Mouse (Mus musculus): ENCODE measurements around the gene Galnt17. TPM values are rescaled to one million over a fixed set of nuclear protein-coding genes. Genes with fewer than 3 reads are reported as not detected.

Galnt17 gene
- polyA plus RNA-seq, 1 experiment from 2014 or later = 3.6 TPM

- WGBS = 95% methylated on average over 1 of the region's 1 CpGs
- H3K4me2 ChIP-seq (ENCODE audit: low read length) = no peak overlapping the region
- no peaks in the 10 kb centered on the region for H3K27me3 ChIP-seq (replicated peaks; ENCODE audit: control insufficient read depth, insufficient read depth, low read length)
- no peak overlapping the region for H3K9ac ChIP-seq (ENCODE audit: low read length)
- ATAC-seq = no peak
- no peak for DNase-seq (ENCODE audit: low spot score)
- no peak overlapping the region for H3K27ac ChIP-seq (ENCODE audit: low read depth, low read length)
- no peaks in the 10 kb centered on the region for H3K9me3 ChIP-seq (replicated peaks; ENCODE audit: control insufficient read depth, low read length)
- no peak overlapping the region for H3K4me3 ChIP-seq (ENCODE audit: low read depth, low read length)
- H3K4me1 ChIP-seq (ENCODE audit: control insufficient read depth, insufficient read depth, low read length) = peaks cover 12% of the 10 kb centered on the region
- no peaks in the 10 kb centered on the region for H3K36me3 ChIP-seq (ENCODE audit: control insufficient read depth, insufficient read depth, low read length)
These were observed 127.5 kb downstream of the Galnt17 start for GRCm38 (mm10) chr5:131180756-131181155.

GRCm38 (mm10) chr5:131177851-131178250, 130.4 kb downstream of the Galnt17 start:
- DNase-seq (ENCODE audit: low spot score) = no peak
- no peaks in the 10 kb centered on the region for H3K36me3 ChIP-seq (ENCODE audit: control insufficient read depth, insufficient read depth, low read length)
- H3K4me1 ChIP-seq (ENCODE audit: control insufficient read depth, insufficient read depth, low read length) = peaks cover 12% of the 10 kb centered on the region
- 65% methylated on average over 7 of the region's 7 CpGs for WGBS
- H3K9ac ChIP-seq (ENCODE audit: low read length) = no peak overlapping the region
- H3K4me3 ChIP-seq (ENCODE audit: low read depth, low read length) = no peak overlapping the region
- no peak for ATAC-seq
- H3K4me2 ChIP-seq (ENCODE audit: low read length) = no peak overlapping the region
- no peaks in the 10 kb centered on the region for H3K27me3 ChIP-seq (replicated peaks; ENCODE audit: control insufficient read depth, insufficient read depth, low read length)
- peak overlapping the region; percentile 11; the same call in 1 of the 2 replicates for H3K27ac ChIP-seq (ENCODE audit: low read depth, low read length)
- H3K9me3 ChIP-seq (replicated peaks; ENCODE audit: control insufficient read depth, low read length) = no peaks in the 10 kb centered on the region

GRCm38 (mm10) chr5:131177168-131177567, 131.1 kb downstream of the Galnt17 start:
- no peaks in the 10 kb centered on the region for H3K9me3 ChIP-seq (replicated peaks; ENCODE audit: control insufficient read depth, low read length)
- no peaks in the 10 kb centered on the region for H3K36me3 ChIP-seq (ENCODE audit: control insufficient read depth, insufficient read depth, low read length)
- H3K4me1 ChIP-seq (ENCODE audit: control insufficient read depth, insufficient read depth, low read length) = peaks cover 12% of the 10 kb centered on the region
- no peak overlapping the region for H3K4me3 ChIP-seq (ENCODE audit: low read depth, low read length)
- WGBS = 4% methylated on average over 2 of the region's 2 CpGs
- H3K4me2 ChIP-seq (ENCODE audit: low read length) = no peak overlapping the region
- H3K27ac ChIP-seq (ENCODE audit: low read depth, low read length) = peak overlapping the region; percentile 11; the same call in 1 of the 2 replicates
- 0 out of 2 replicates have a peak, but pooled peaks have one; percentile 26 for ATAC-seq
- no peaks in the 10 kb centered on the region for H3K27me3 ChIP-seq (replicated peaks; ENCODE audit: control insufficient read depth, insufficient read depth, low read length)
- DNase-seq (ENCODE audit: low spot score) = peak; percentile 66
- H3K9ac ChIP-seq (ENCODE audit: low read length) = no peak overlapping the region

GRCm38 (mm10) chr5:131169186-131169585, 139.1 kb downstream of the Galnt17 start:
- H3K27ac ChIP-seq (ENCODE audit: low read depth, low read length) = no peak overlapping the region
- H3K27me3 ChIP-seq (replicated peaks; ENCODE audit: control insufficient read depth, insufficient read depth, low read length) = no peaks in the 10 kb centered on the region
- no peaks in the 10 kb centered on the region for H3K9me3 ChIP-seq (replicated peaks; ENCODE audit: control insufficient read depth, low read length)
- H3K4me1 ChIP-seq (ENCODE audit: control insufficient read depth, insufficient read depth, low read length) = no peaks in the 10 kb centered on the region
- ATAC-seq = no peak
- WGBS = 89% methylated on average over 6 of the region's 6 CpGs
- no peaks in the 10 kb centered on the region for H3K36me3 ChIP-seq (ENCODE audit: control insufficient read depth, insufficient read depth, low read length)
- no peak overlapping the region for H3K4me2 ChIP-seq (ENCODE audit: low read length)
- no peak overlapping the region for H3K4me3 ChIP-seq (ENCODE audit: low read depth, low read length)
- H3K9ac ChIP-seq (ENCODE audit: low read length) = no peak overlapping the region
- DNase-seq (ENCODE audit: low spot score) = no peak

GRCm38 (mm10) chr5:131167366-131167765, 140.9 kb downstream of the Galnt17 start:
- H3K4me3 ChIP-seq (ENCODE audit: low read depth, low read length) = no peak overlapping the region
- H3K27ac ChIP-seq (ENCODE audit: low read depth, low read length) = no peak overlapping the region
- H3K36me3 ChIP-seq (ENCODE audit: control insufficient read depth, insufficient read depth, low read length) = no peaks in the 10 kb centered on the region
- H3K4me2 ChIP-seq (ENCODE audit: low read length) = no peak overlapping the region
- H3K9me3 ChIP-seq (replicated peaks; ENCODE audit: control insufficient read depth, low read length) = no peaks in the 10 kb centered on the region
- no peak overlapping the region for H3K9ac ChIP-seq (ENCODE audit: low read length)
- H3K4me1 ChIP-seq (ENCODE audit: control insufficient read depth, insufficient read depth, low read length) = no peaks in the 10 kb centered on the region
- H3K27me3 ChIP-seq (replicated peaks; ENCODE audit: control insufficient read depth, insufficient read depth, low read length) = no peaks in the 10 kb centered on the region
- DNase-seq (ENCODE audit: low spot score) (peak; percentile 83), ATAC-seq (peak; percentile 78)
- 41% methylated on average over 5 of the region's 5 CpGs for WGBS

GRCm38 (mm10) chr5:131165681-131166080, 142.6 kb downstream of the Galnt17 start:
- no peak for DNase-seq (ENCODE audit: low spot score)
- no peaks in the 10 kb centered on the region for H3K36me3 ChIP-seq (ENCODE audit: control insufficient read depth, insufficient read depth, low read length)
- H3K4me2 ChIP-seq (ENCODE audit: low read length) = no peak overlapping the region

GRCm38 (mm10) chr5:131157866-131158265, 150.4 kb downstream of the Galnt17 start:
- Histone ChIP-seq H3K27me3 (replicated peaks; ENCODE audit: control insufficient read depth, insufficient read depth, low read length) (no peaks in the 10 kb centered on the region), H3K36me3 (ENCODE audit: control insufficient read depth, insufficient read depth, low read length) (no peaks in the 10 kb centered on the region), H3K4me3 (ENCODE audit: low read depth, low read length) (no peak overlapping the region), H3K9ac (ENCODE audit: low read length) (no peak overlapping the region), H3K9me3 (replicated peaks; ENCODE audit: control insufficient read depth, low read length) (no peaks in the 10 kb centered on the region), H3K4me1 (ENCODE audit: control insufficient read depth, insufficient read depth, low read length) (no peaks in the 10 kb centered on the region), H3K27ac (ENCODE audit: low read depth, low read length) (no peak overlapping the region), H3K4me2 (ENCODE audit: low read length) (no peak overlapping the region)
- no peak for ATAC-seq
- DNase-seq (ENCODE audit: low spot score) = no peak
- WGBS = 86% methylated on average over 4 of the region's 4 CpGs

More at GRCm38 (mm10) chr5:131165681-131166080, 142.6 kb downstream of the Galnt17 start:
- no peaks in the 10 kb centered on the region for H3K27me3 ChIP-seq (replicated peaks; ENCODE audit: control insufficient read depth, insufficient read depth, low read length)
- WGBS = 37% methylated on average over 7 of the region's 7 CpGs
- H3K9ac ChIP-seq (ENCODE audit: low read length) = no peak overlapping the region
- H3K9me3 ChIP-seq (replicated peaks; ENCODE audit: control insufficient read depth, low read length) = no peaks in the 10 kb centered on the region
- no peaks in the 10 kb centered on the region for H3K4me1 ChIP-seq (ENCODE audit: control insufficient read depth, insufficient read depth, low read length)
- no peak overlapping the region for H3K27ac ChIP-seq (ENCODE audit: low read depth, low read length)
- H3K4me3 ChIP-seq (ENCODE audit: low read depth, low read length) = no peak overlapping the region
- no peak for ATAC-seq

- H3K27ac ChIP-seq (ENCODE audit: low read depth, low read length) = no peak overlapping the region
- H3K9ac ChIP-seq (ENCODE audit: low read length) = no peak overlapping the region
- H3K4me2 ChIP-seq (ENCODE audit: low read length) = no peak overlapping the region
- no peaks in the 10 kb centered on the region for H3K36me3 ChIP-seq (ENCODE audit: control insufficient read depth, insufficient read depth, low read length)
- H3K4me1 ChIP-seq (ENCODE audit: control insufficient read depth, insufficient read depth, low read length) = no peaks in the 10 kb centered on the region
- no peak overlapping the region for H3K4me3 ChIP-seq (ENCODE audit: low read depth, low read length)
- H3K9me3 ChIP-seq (replicated peaks; ENCODE audit: control insufficient read depth, low read length) = no peaks in the 10 kb centered on the region
- ATAC-seq (no peak), DNase-seq (ENCODE audit: low spot score) (no peak)
- WGBS = 68% methylated on average over 3 of the region's 3 CpGs
- H3K27me3 ChIP-seq (replicated peaks; ENCODE audit: control insufficient read depth, insufficient read depth, low read length) = no peaks in the 10 kb centered on the region
These were observed 152.0 kb downstream of the Galnt17 start for GRCm38 (mm10) chr5:131156323-131156722.

GRCm38 (mm10) chr5:131142606-131143005, 165.7 kb downstream of the Galnt17 start:
- no peaks in the 10 kb centered on the region for H3K9me3 ChIP-seq (replicated peaks; ENCODE audit: control insufficient read depth, low read length)
- ATAC-seq (no peak), DNase-seq (ENCODE audit: low spot score) (peak; percentile 13)
- no peaks in the 10 kb centered on the region for H3K36me3 ChIP-seq (ENCODE audit: control insufficient read depth, insufficient read depth, low read length)
- H3K9ac ChIP-seq (ENCODE audit: low read length) = no peak overlapping the region
- no peak overlapping the region for H3K4me2 ChIP-seq (ENCODE audit: low read length)
- H3K4me3 ChIP-seq (ENCODE audit: low read depth, low read length) = no peak overlapping the region
- H3K27me3 ChIP-seq (replicated peaks; ENCODE audit: control insufficient read depth, insufficient read depth, low read length) = no peaks in the 10 kb centered on the region
- H3K4me1 ChIP-seq (ENCODE audit: control insufficient read depth, insufficient read depth, low read length) = no peaks in the 10 kb centered on the region
- H3K27ac ChIP-seq (ENCODE audit: low read depth, low read length) = no peak overlapping the region
- 36% methylated on average over 4 of the region's 4 CpGs for WGBS
